Mouse (Mus musculus): ENCODE measurements around the gene Gm45261. TPM values are rescaled to one million over a fixed set of nuclear protein-coding genes. Genes with fewer than 3 reads are reported as not detected.

Gene Gm45261
- polyA plus RNA-seq, 1 experiment from 2014 or later, result not detected

GRCm38 (mm10) chr1:80404196-80404595 is 57.1 kb downstream of the Gm45261 start:
- H3K9me3 ChIP-seq (ENCODE audit: control insufficient read depth), result no peaks in the 10 kb centered on the region
- no peaks in the 10 kb centered on the region for H3K4me1 ChIP-seq (replicated peaks; ENCODE audit: control insufficient read depth, insufficient read depth, low read length)
- no peak overlapping the region for H3K4me3 ChIP-seq (ENCODE audit: low read depth, low read length)
- no peak overlapping the region for H3K27ac ChIP-seq (ENCODE audit: low read depth, low read length)
- WGBS, result 88% methylated on average over 3 of the region's 3 CpGs
- no peak overlapping the region for H3K4me2 ChIP-seq (replicated peaks; ENCODE audit: low read depth)
- H3K9ac ChIP-seq (ENCODE audit: low read depth, low read length), result no peak overlapping the region
- H3K27me3 ChIP-seq (replicated peaks; ENCODE audit: control insufficient read depth, insufficient read depth, low read length), result no peaks in the 10 kb centered on the region
- no peak for TF ChIP-seq CTCF (IDR thresholded peaks at IDR 0.05; ENCODE audit: low read depth)
- no peaks in the 10 kb centered on the region for H3K36me3 ChIP-seq (ENCODE audit: control insufficient read depth, insufficient read depth)
- no peak for ATAC-seq

GRCm38 (mm10) chr1:80403366-80403893 is 57.8 kb downstream of the Gm45261 start:
- no peak overlapping the region for H3K27ac ChIP-seq (ENCODE audit: low read depth, low read length)
- WGBS, result 71% methylated on average over 3 of the region's 3 CpGs
- ATAC-seq, result no peak

GRCm38 (mm10) chr1:80401961-80402360 is 59.3 kb downstream of the Gm45261 start:
- Histone ChIP-seq H3K9me3 (ENCODE audit: control insufficient read depth) (no peaks in the 10 kb centered on the region), H3K36me3 (ENCODE audit: control insufficient read depth, insufficient read depth) (no peaks in the 10 kb centered on the region), H3K27me3 (replicated peaks; ENCODE audit: control insufficient read depth, insufficient read depth, low read length) (no peaks in the 10 kb centered on the region), H3K4me3 (ENCODE audit: low read depth, low read length) (no peak overlapping the region), H3K4me1 (replicated peaks; ENCODE audit: control insufficient read depth, insufficient read depth, low read length) (no peaks in the 10 kb centered on the region), H3K27ac (ENCODE audit: low read depth, low read length) (no peak overlapping the region), H3K9ac (ENCODE audit: low read depth, low read length) (no peak overlapping the region), H3K4me2 (replicated peaks; ENCODE audit: low read depth) (no peak overlapping the region)
- no peak for TF ChIP-seq CTCF (IDR thresholded peaks at IDR 0.05; ENCODE audit: low read depth)
- no peak for ATAC-seq
- 83% methylated on average over 1 of the region's 1 CpGs for WGBS

More at GRCm38 (mm10) chr1:80403366-80403893, 57.8 kb downstream of the Gm45261 start:
- Histone ChIP-seq H3K9ac (ENCODE audit: low read depth, low read length) (no peak overlapping the region), H3K4me3 (ENCODE audit: low read depth, low read length) (no peak overlapping the region), H3K4me1 (replicated peaks; ENCODE audit: control insufficient read depth, insufficient read depth, low read length) (no peaks in the 10 kb centered on the region), H3K27me3 (replicated peaks; ENCODE audit: control insufficient read depth, insufficient read depth, low read length) (no peaks in the 10 kb centered on the region), H3K4me2 (replicated peaks; ENCODE audit: low read depth) (no peak overlapping the region), H3K9me3 (ENCODE audit: control insufficient read depth) (no peaks in the 10 kb centered on the region), H3K36me3 (ENCODE audit: control insufficient read depth, insufficient read depth) (no peaks in the 10 kb centered on the region)
- TF ChIP-seq CTCF (IDR thresholded peaks at IDR 0.05; ENCODE audit: low read depth), result no peak

Other genes starting within 250 kb of the Gm45261 start
- 0.07 and 0.14 TPM in 2 replicates for gene Fam124b, start 243.0 kb downstream of the Gm45261 start, polyA plus RNA-seq (2015; fragmentation: Nextera tagmentation; extraction: Ambion mirVana)
- gene Cul3, start 121.0 kb downstream of the Gm45261 start, polyA plus RNA-seq (2015; fragmentation: Nextera tagmentation; extraction: Ambion mirVana), result 31.8 and 37.6 TPM in 2 replicates

Data from intestine, postnatal 0 days (tissue).